Mouse (Mus musculus): ENCODE data around the gene Them7. TPM values are rescaled to one million over a fixed set of nuclear protein-coding genes. Genes with fewer than 3 reads are reported as not detected.

Them7 gene
- polyA plus RNA-seq, 1 experiment from 2014 or later: 1.8 TPM

DNA sequence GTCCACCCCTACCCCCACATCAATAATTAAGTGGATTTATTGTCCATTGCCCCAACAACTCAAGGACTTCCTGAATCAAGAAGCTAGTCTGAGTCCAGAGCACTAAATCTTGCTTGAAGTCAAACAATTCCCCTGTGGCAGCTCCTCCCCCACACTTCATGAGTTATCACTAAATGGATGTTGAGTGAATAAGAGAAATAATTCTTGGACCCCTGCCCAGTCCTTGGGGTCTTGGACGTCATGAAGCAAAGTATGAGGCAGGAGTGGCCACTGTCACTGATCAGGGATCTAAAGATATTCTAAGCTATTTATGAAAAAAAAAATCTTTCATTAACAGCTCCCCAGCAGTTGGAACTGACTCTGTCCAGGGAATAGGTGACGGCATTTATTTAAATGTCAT lies 168.4 kb downstream of the Them7 start:
- no peak overlapping the region for H3K4me2 ChIP-seq (ENCODE audit: low read depth, severe bottlenecking)
- H3K9me3 ChIP-seq (ENCODE audit: control insufficient read depth, low read length): no peaks in the 10 kb centered on the region
- DNase-seq (ENCODE audit: low spot score): no peak
- peaks cover 8% of the 10 kb centered on the region for H3K4me1 ChIP-seq (ENCODE audit: control insufficient read depth, insufficient read depth, low read length)
- no peak overlapping the region for H3K27ac ChIP-seq (replicated peaks; ENCODE audit: low read depth, low read length)
- 83% methylated on average over 2 of the region's 2 CpGs for WGBS
- H3K9ac ChIP-seq (ENCODE audit: low read length): no peak overlapping the region
- no peak for ATAC-seq (ENCODE audit: insufficient number of reproducible peaks, low FRiP score, low TSS enrichment, low read depth)
- no peaks in the 10 kb centered on the region for H3K27me3 ChIP-seq (ENCODE audit: control insufficient read depth, insufficient read depth, low read length)
- H3K36me3 ChIP-seq (ENCODE audit: control insufficient read depth, insufficient read depth, low read length): peaks cover 21% of the 10 kb centered on the region
- no peak overlapping the region for H3K4me3 ChIP-seq (ENCODE audit: low read depth, low read length)

DNA sequence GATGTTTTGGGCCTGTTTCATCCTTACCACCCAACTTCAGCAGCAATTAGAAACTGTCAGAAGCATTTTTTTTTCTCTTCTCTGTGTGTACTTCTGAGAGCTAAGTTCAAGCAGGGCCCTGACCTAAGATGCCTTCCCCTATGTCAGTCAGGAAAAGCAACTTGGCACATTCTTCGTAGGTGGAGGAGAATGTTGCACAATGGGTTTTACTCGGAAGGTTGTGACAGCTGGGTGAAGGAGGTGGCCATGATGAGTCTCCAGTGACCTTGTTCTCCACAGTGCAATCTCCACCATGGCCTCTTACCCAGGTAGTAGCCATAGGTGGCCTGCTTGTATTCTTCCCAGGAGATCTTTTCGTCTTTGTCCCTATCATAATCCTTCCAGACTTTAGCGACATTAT lies 170.3 kb downstream of the Them7 start:
- H3K4me1 ChIP-seq (ENCODE audit: control insufficient read depth, insufficient read depth, low read length): peaks cover 14% of the 10 kb centered on the region
- no peak for DNase-seq (ENCODE audit: low spot score)
- H3K4me2 ChIP-seq (ENCODE audit: low read depth, severe bottlenecking): no peak overlapping the region
- peaks cover 14% of the 10 kb centered on the region; the same call in 1 of the 2 replicates for H3K36me3 ChIP-seq (ENCODE audit: control insufficient read depth, insufficient read depth, low read length)
- 91% methylated on average over 4 of the region's 4 CpGs for WGBS
- H3K9ac ChIP-seq (ENCODE audit: low read length): no peak overlapping the region
- no peaks in the 10 kb centered on the region for H3K9me3 ChIP-seq (ENCODE audit: control insufficient read depth, low read length)
- H3K4me3 ChIP-seq (ENCODE audit: low read depth, low read length): no peak overlapping the region
- no peak for ATAC-seq (ENCODE audit: insufficient number of reproducible peaks, low FRiP score, low TSS enrichment, low read depth)
- H3K27ac ChIP-seq (replicated peaks; ENCODE audit: low read depth, low read length): no peak overlapping the region
- no peaks in the 10 kb centered on the region for H3K27me3 ChIP-seq (ENCODE audit: control insufficient read depth, insufficient read depth, low read length)

DNA sequence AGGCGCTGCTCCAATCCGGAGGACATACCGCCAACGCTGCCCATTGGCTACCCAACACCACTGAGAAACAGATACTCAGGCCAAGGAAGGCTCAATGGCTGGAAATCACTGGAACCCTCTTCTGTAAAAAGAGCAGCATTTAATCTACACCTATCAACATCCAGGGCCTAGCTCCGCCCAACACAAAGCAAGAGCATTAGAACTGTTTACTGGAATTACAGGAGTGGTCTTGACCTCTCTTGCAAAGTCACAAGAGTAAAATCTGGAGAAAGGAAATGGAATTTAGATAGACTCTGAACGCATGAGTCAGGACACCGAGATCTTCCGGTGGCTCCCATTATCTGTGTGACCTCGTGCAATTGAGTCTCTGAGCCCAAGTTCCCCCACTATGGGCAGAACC lies 171.9 kb downstream of the Them7 start:
- peaks cover 12% of the 10 kb centered on the region; the same call in 1 of the 2 replicates for H3K36me3 ChIP-seq (ENCODE audit: control insufficient read depth, insufficient read depth, low read length)
- ATAC-seq (ENCODE audit: insufficient number of reproducible peaks, low FRiP score, low TSS enrichment, low read depth): no peak
- WGBS: 92% methylated on average over 9 of the region's 9 CpGs

DNA sequence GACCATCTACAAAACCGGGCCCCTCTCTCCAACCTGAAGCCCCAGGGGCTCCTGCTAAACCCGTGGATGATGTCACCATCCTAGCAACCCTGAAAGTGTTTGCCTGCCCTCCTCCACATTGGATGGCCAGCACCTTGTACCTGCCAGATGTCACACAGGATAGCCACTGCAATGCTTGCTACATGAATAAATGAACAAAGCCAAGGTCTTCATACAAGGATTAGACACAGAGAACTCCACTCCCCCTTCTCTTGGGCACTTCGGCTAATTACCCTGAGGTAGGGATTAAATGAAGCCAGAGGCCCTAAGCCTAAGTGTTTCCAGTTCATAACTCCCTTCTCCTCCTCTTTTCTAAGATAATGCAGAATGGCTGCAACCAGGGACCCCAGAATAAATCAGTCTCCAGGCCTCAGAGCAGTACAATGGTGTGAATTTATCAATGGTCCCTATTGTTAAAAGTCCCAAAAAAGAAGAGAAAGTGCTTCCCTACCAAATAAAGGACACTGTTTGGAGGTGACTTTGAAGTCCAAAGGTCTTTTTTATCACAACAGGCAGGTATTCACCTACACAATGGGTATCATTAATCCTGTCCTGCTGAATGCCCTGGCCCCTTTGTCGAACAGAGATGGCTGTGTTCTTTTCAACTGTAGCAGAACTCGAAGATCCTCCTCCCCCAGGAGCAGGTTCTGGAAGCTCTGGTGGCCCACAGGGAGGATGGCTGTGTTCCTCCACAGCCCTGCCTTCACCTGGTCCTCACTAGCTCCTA lies 173.5 kb downstream of the Them7 start:
- H3K9me3 ChIP-seq (ENCODE audit: control insufficient read depth, low read length): no peaks in the 10 kb centered on the region
- WGBS: 49% methylated on average over 5 of the region's 5 CpGs
- H3K36me3 ChIP-seq (ENCODE audit: control insufficient read depth, insufficient read depth, low read length): peaks cover 6% of the 10 kb centered on the region; the same call in 1 of the 2 replicates
- H3K4me2 ChIP-seq (ENCODE audit: low read depth, severe bottlenecking): peak overlapping the region; percentile 84
- ATAC-seq (ENCODE audit: insufficient number of reproducible peaks, low FRiP score, low TSS enrichment, low read depth) (no peak), DNase-seq (ENCODE audit: low spot score) (peak; percentile 29)
- H3K4me1 ChIP-seq (ENCODE audit: control insufficient read depth, insufficient read depth, low read length): peaks cover 14% of the 10 kb centered on the region
- H3K27ac ChIP-seq (replicated peaks; ENCODE audit: low read depth, low read length): no peak overlapping the region
- H3K27me3 ChIP-seq (ENCODE audit: control insufficient read depth, insufficient read depth, low read length): no peaks in the 10 kb centered on the region
- H3K9ac ChIP-seq (ENCODE audit: low read length): peak overlapping the region; percentile 95
- peak overlapping the region; percentile 63 for H3K4me3 ChIP-seq (ENCODE audit: low read depth, low read length)

More for the DNA sequence above, 171.9 kb downstream of the Them7 start:
- no peak overlapping the region for H3K4me2 ChIP-seq (ENCODE audit: low read depth, severe bottlenecking)
- no peak for DNase-seq (ENCODE audit: low spot score)
- H3K27ac ChIP-seq (replicated peaks; ENCODE audit: low read depth, low read length): no peak overlapping the region
- peaks cover 14% of the 10 kb centered on the region for H3K4me1 ChIP-seq (ENCODE audit: control insufficient read depth, insufficient read depth, low read length)
- H3K4me3 ChIP-seq (ENCODE audit: low read depth, low read length): no peak overlapping the region
- H3K27me3 ChIP-seq (ENCODE audit: control insufficient read depth, insufficient read depth, low read length): no peaks in the 10 kb centered on the region
- no peak overlapping the region for H3K9ac ChIP-seq (ENCODE audit: low read length)
- H3K9me3 ChIP-seq (ENCODE audit: control insufficient read depth, low read length): no peaks in the 10 kb centered on the region

DNA sequence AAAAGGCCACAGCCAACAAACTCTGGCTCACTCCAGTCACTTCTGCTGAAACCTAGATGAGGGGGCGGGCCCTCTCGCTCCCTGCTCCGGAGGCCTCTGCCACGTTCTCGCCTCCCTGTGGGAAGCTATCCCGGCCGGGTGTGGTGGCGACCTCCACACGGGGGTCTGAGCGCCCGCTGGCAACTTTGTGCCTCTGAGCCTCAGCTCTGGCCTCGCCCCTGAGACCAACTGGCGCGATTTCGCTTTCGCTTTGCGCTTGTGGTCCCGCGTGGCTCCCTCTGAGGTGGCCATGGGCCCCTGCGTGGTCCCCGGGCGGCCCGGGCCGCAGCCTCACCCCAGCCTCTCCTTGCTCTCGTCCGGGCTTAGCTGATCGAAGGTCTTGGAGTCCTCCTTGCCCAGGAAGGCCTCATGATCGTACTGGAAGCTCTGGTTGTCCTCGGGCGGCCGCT lies 174.5 kb downstream of the Them7 start:
- Histone ChIP-seq H3K27ac (replicated peaks; ENCODE audit: low read depth, low read length) (peak overlapping the region; percentile 94), H3K9ac (ENCODE audit: low read length) (peak overlapping the region; percentile 95), H3K4me3 (ENCODE audit: low read depth, low read length) (peak overlapping the region; percentile 63), H3K36me3 (ENCODE audit: control insufficient read depth, insufficient read depth, low read length) (peaks cover 6% of the 10 kb centered on the region; the same call in 1 of the 2 replicates), H3K4me2 (ENCODE audit: low read depth, severe bottlenecking) (peak overlapping the region; percentile 84), H3K4me1 (ENCODE audit: control insufficient read depth, insufficient read depth, low read length) (peaks cover 14% of the 10 kb centered on the region), H3K9me3 (ENCODE audit: control insufficient read depth, low read length) (no peaks in the 10 kb centered on the region), H3K27me3 (ENCODE audit: control insufficient read depth, insufficient read depth, low read length) (no peaks in the 10 kb centered on the region)
- ATAC-seq (ENCODE audit: insufficient number of reproducible peaks, low FRiP score, low TSS enrichment, low read depth) (peak; percentile 48), DNase-seq (ENCODE audit: low spot score) (peak; percentile 74)
- WGBS: 0% methylated on average over 31 of the region's 31 CpGs

DNA sequence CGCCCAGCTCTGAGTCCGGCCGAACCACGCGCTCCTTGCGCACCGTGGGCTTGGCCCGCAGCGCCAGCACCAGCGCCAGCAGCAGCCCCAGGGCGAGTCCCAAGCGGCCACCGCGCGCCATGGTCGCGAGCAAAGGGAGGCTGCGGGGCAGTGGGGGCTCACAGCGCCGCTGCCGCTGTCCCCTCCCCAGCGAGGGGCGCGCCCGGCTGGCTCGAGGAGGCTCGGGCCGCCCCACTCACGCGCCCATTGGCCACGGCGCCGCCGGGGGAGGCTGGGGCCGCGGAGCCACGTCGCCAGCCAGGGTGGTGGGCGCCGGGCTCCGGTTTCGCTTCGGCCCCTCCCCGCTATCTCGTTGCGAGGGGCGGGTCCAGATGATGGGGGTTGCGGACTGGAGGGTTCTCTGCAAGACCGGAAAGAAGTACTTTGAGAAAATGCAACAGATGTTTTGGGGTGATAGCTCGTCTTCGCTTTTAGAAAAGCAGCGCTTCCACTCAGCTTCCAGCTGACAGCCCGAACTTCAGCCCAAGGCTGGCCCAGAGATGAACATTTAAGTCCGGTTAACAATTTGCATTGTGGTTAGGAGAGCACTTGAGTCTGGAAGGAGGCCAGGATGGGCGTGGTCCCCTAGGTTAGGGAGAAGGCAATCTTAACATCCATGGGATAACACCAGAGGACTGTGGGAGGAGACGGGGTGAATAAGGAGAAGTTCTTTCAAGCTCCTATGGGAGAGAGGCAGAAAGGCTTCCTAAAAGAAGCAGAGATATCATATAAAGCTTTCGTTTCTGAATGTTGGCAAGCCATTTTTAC lies 175.2 kb downstream of the Them7 start, which contains the start of gene Rcn1:
Rcn1 (minus strand) TSS at position 235 of the 807 bp plus-strand sequence.
- no peaks in the 10 kb centered on the region for H3K9me3 ChIP-seq (ENCODE audit: control insufficient read depth, low read length)
- H3K4me2 ChIP-seq (ENCODE audit: low read depth, severe bottlenecking): peak within 1 kb of the TSS; percentile 84
- H3K36me3 ChIP-seq (ENCODE audit: control insufficient read depth, insufficient read depth, low read length): peaks cover under 1% of the 10 kb centered on the region; the same call in 1 of the 2 replicates
- H3K27me3 ChIP-seq (ENCODE audit: control insufficient read depth, insufficient read depth, low read length): no peaks in the 10 kb centered on the region
- H3K4me1 ChIP-seq (ENCODE audit: control insufficient read depth, insufficient read depth, low read length): peaks cover 14% of the 10 kb centered on the region
- 1% methylated on average over 55 of the region's 57 CpGs for WGBS
- ATAC-seq (ENCODE audit: insufficient number of reproducible peaks, low FRiP score, low TSS enrichment, low read depth) (peak; percentile 96), DNase-seq (ENCODE audit: low spot score) (peak; percentile 92)
- peak within 1 kb of the TSS; percentile 94 for H3K27ac ChIP-seq (replicated peaks; ENCODE audit: low read depth, low read length)
- peak within 1 kb of the TSS; percentile 63 for H3K4me3 ChIP-seq (ENCODE audit: low read depth, low read length)
- H3K9ac ChIP-seq (ENCODE audit: low read length): peak within 1 kb of the TSS; percentile 95

DNA sequence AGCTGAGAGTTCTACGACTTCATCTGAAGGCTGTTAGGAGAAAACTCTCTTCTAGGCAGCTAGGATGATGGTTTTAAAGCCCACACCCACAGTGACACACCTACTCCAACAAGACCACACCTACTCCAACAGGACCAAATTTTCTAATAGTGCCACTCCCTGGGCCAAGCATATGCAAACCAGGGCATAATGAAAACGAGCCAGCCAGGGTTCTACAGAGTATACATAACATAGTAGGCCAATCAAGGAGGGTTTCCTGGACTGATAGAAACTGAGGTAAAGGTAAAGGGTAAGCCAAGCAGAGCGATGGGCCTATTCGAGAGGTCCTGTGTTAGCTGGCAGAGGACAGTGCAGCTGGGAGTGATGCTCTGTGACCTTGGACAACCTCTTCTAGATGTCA lies 176.4 kb downstream of the Them7 start:
- H3K27ac ChIP-seq (replicated peaks; ENCODE audit: low read depth, low read length): no peak overlapping the region
- peaks cover 14% of the 10 kb centered on the region for H3K4me1 ChIP-seq (ENCODE audit: control insufficient read depth, insufficient read depth, low read length)
- H3K9me3 ChIP-seq (ENCODE audit: control insufficient read depth, low read length): no peaks in the 10 kb centered on the region
- no peak for ATAC-seq (ENCODE audit: insufficient number of reproducible peaks, low FRiP score, low TSS enrichment, low read depth)
- no peaks in the 10 kb centered on the region for H3K36me3 ChIP-seq (ENCODE audit: control insufficient read depth, insufficient read depth, low read length)
- WGBS: 88% methylated on average over 4 of the region's 4 CpGs
- no peak for DNase-seq (ENCODE audit: low spot score)
- H3K27me3 ChIP-seq (ENCODE audit: control insufficient read depth, insufficient read depth, low read length): no peaks in the 10 kb centered on the region
- H3K4me3 ChIP-seq (ENCODE audit: low read depth, low read length): no peak overlapping the region
- no peak overlapping the region for H3K4me2 ChIP-seq (ENCODE audit: low read depth, severe bottlenecking)
- H3K9ac ChIP-seq (ENCODE audit: low read length): no peak overlapping the region

DNA sequence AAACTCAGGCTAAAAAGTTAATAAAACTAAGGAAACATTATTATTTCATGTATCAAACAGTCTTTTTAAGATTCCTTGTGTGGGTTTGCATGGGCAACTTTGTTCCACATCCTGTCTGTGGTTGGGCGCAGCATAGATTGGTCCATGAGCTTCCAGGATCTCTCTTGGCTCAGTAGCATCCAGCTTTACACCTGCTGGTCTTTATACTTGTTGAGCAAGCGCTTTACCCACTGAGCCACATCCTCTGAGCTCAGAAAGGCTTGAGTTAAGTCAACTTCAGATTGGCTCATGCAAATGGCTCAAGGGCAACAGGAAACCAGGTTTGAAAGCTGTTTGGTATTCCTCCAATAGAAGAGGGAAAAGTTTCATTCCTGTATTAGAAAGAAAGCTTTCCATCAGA lies 178.1 kb downstream of the Them7 start:
- ATAC-seq (ENCODE audit: insufficient number of reproducible peaks, low FRiP score, low TSS enrichment, low read depth): no peak
- peaks cover 9% of the 10 kb centered on the region for H3K4me1 ChIP-seq (ENCODE audit: control insufficient read depth, insufficient read depth, low read length)
- no peaks in the 10 kb centered on the region for H3K27me3 ChIP-seq (ENCODE audit: control insufficient read depth, insufficient read depth, low read length)
- no peak overlapping the region for H3K4me3 ChIP-seq (ENCODE audit: low read depth, low read length)
- no peak overlapping the region for H3K27ac ChIP-seq (replicated peaks; ENCODE audit: low read depth, low read length)
- DNase-seq (ENCODE audit: low spot score): no peak
- no peaks in the 10 kb centered on the region for H3K9me3 ChIP-seq (ENCODE audit: control insufficient read depth, low read length)
- H3K4me2 ChIP-seq (ENCODE audit: low read depth, severe bottlenecking): no peak overlapping the region
- no peaks in the 10 kb centered on the region for H3K36me3 ChIP-seq (ENCODE audit: control insufficient read depth, insufficient read depth, low read length)
- WGBS: 86% methylated on average over 2 of the region's 2 CpGs
- no peak overlapping the region for H3K9ac ChIP-seq (ENCODE audit: low read length)
